Mouse (Mus musculus): ENCODE results near the gene Taldo1.

Gene Taldo1

GRCm38 (mm10) chr7:141420030-141420702, 28.2 kb downstream of the Taldo1 start:
- no peak for DNase-seq (ENCODE audit: low read depth, low spot score)

GRCm38 (mm10) chr7:141423811-141424210, 31.8 kb downstream of the Taldo1 start:
- no peak for DNase-seq (ENCODE audit: low read depth, low spot score)

- DNase-seq (ENCODE audit: low read depth, low spot score) = no peak
These were observed 35.1 kb downstream of the Taldo1 start for GRCm38 (mm10) chr7:141426948-141427730.

- DNase-seq (ENCODE audit: low read depth, low spot score) = no peak
These were observed 36.7 kb downstream of the Taldo1 start for GRCm38 (mm10) chr7:141428701-141429100.

DNA sequence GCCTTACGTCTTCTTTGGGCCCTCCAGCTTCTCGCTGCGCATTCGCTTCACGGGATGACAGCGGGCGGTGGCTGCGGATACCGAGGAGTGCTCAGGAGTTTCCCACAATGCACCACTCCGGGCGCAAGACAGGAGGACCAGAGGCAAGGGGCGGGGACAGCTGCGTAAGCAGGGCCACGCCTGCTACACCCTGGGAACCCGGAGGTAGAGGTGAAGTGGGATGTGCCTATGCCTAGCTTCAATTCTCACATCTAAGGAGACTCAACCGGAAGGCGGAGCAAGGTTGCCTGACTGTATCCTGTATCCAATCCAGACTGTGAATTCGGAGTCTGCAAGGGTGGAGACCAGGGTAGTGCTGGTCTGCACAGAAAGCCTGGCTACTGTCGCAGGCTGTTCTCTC, 37.3 kb downstream of the Taldo1 start, which contains the start of gene Cend1:
Gene Cend1 (minus strand): TSS at position 182 of the 400 bp plus-strand sequence.
- no peak for DNase-seq (ENCODE audit: low read depth, low spot score)

DNA sequence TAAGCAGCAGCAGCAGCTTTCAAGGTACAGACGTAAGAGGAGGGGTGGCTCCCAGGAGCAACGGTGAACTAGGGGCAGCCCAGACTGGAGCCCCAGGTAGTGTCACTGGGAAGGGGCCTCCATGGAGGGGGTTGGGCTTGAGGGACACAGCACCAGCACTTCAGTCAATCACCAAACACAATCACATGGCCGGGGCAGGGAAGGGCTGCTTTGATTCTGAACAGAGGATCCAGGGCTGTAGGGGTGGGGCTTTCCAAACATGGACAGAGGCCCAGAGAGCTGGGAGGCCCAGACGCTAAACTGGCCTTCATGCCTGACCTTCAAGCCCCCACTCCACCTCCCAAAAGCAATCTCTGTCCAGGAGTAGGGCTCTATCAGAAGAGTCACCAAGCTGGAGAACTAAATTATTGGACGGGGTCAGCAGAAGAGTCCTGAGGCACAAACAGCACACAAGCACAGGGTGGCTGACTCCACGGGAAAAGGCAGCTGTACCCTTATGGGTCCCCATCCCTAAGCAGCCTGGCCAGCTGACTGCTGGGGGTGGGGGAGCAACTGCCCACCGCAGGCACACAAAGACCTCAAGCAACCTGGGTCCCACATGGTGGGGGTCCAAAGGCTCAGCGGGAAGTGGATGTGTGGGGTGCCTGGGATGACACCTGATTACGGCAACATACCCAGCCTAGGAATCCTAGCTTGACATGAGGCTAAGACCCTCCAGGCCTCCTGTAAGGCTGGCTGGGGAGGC, 38.0 kb downstream of the Taldo1 start:
- DNase-seq (ENCODE audit: low read depth, low spot score) = no peak

DNA sequence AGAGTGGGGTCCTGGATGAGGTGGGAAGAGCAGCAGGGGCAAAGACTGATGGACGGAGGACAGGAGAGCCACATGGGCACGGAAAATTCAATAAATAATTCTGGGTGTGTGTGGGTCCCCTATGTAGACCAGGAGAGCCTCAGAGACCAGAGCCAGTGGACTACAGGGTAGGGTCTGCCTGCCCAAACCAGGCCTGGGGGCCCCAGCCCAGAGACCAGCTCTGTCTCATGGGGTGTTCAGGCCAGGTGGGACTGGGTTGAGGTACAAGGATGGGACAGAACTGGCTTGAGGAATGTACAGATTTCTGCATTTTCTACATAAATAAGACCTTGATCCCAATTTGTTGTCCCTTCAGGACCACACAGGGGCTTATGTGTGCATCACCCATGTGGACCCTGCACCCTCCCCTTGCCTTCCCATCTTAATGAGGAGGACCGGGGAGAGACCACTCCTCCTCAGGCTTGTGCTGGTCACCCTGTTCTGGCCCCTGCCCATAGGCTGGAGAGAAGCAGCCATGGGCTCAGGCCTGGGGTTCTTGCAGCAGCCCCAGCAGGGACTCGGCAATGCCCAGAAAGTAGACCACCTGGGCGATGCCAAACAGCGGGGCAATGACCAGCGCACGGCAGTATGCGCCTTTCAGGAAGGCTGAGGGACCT, 38.7 kb downstream of the Taldo1 start:
- DNase-seq (ENCODE audit: low read depth, low spot score) = no peak

- no peak for DNase-seq (ENCODE audit: low read depth, low spot score)
These were observed 39.6 kb downstream of the Taldo1 start for GRCm38 (mm10) chr7:141431434-141432185.

DNA sequence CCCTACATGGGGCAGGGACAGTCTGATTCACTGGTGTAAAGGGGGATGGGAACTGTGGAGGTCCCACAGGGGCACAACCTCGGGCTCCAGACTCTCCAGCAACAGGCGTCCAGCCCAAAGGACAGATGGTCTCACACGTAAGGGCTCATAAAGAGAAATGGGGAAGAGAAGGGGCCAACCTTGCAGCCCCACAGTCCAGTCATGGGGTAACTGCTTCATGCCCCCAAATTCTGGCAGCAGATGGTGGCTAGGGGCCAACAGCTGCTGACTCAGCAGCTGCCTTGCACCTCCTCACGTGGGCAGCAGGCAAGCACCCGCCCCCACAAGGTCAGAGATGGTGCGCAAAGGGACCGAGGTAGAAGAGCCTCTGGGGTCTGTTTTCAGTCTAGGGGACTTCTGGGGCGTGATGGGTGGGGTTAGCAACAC, 40.2 kb downstream of the Taldo1 start:
- DNase-seq (ENCODE audit: low read depth, low spot score) = no peak

- no peak for DNase-seq (ENCODE audit: low read depth, low spot score)
These were observed 40.9 kb downstream of the Taldo1 start for GRCm38 (mm10) chr7:141432741-141433516.

GRCm38 (mm10) chr7:141433517-141434400, 41.8 kb downstream of the Taldo1 start:
- no peak for DNase-seq (ENCODE audit: low read depth, low spot score)

GRCm38 (mm10) chr7:141434464-141434863, 42.5 kb downstream of the Taldo1 start:
- peak; percentile 62 for DNase-seq (ENCODE audit: low read depth, low spot score)

GRCm38 (mm10) chr7:141435129-141435855, 43.3 kb downstream of the Taldo1 start:
- peak; percentile 83 for DNase-seq (ENCODE audit: low read depth, low spot score)

DNA sequence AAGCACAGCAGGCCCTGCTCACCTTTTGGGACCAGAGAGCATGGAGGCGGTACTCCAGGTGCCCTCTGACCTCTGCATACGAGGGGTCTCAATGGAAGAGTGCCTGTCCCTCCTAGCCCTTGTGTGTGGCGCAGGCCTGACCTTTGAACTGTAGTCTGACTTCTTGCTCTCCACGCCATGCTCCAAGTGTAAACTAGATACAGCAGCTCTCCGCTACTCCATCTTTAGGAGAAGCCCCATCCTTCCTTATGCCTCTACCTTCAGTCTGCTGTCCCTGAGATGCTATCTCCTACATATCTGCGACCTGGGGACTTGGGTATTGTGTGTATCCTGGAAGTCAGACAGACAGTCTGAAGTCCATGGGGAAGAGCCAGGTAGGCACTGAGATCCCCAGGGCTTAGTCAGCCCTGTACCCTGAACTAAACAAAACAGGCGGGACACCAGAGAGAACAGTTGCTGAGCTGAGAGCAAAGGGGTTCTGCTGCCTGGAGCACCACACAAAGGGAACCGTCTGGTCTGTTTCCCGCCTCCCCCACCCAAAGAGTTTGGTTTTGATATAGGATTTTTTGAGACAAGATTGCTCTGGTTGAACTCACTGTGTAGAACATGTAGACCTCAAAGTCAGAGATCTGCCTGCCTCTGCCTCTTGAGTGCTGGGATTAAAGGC, 44.0 kb downstream of the Taldo1 start:
- peak; percentile 28 for DNase-seq (ENCODE audit: low read depth, low spot score)

DNA sequence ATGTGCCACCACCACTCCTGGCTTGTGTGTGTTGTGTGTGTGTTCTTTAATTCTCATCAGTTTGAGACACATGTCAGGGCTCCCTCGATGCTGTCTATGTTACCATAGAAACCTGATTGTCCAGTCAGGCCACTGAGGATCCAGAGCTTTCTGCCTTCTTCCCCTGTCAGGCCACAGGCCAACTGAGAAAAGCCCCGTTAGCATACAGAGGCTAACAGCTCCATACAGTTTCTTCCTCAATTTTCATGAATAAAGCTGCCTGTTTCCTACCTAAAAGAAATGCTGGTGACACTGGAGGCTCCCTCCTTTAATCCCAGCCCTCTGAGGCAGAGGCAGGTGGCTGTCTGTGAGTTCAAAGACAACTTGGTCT, 44.5 kb downstream of the Taldo1 start:
- peak; percentile 24 for DNase-seq (ENCODE audit: low read depth, low spot score)

- peak; percentile 91 for DNase-seq (ENCODE audit: low read depth, low spot score)
These were observed 45.5 kb downstream of the Taldo1 start, which contains the start of gene Slc25a22 for GRCm38 (mm10) chr7:141437178-141438120. TSS of gene Slc25a22 (minus strand) at chr7:141437892.

Data from A20 (cell line).